Mouse (Mus musculus): ENCODE data around the gene Tcap.
A peak's percentile ranks its signal among the peaks of the same experiment; 100 is the strongest.

Gene Tcap

GRCm38 (mm10) chr11:98355732-98356299 lies 27.8 kb upstream of the Tcap start:
- peak in 1 of 2 experiments; percentile 69 for DNase-seq

GRCm38 (mm10) chr11:98356625-98357394 lies 26.8 kb upstream of the Tcap start:
- DNase-seq: no peak

- peak in 1 of 2 experiments; percentile 57 for DNase-seq
Observed at GRCm38 (mm10) chr11:98357396-98358160, 26.0 kb upstream of the Tcap start.

- peak; percentile 94 to 95 for DNase-seq
Observed at GRCm38 (mm10) chr11:98358161-98359083, 25.2 kb upstream of the Tcap start, which contains the start of gene Stard3. TSS of gene Stard3 (plus strand) at chr11:98358368.

GRCm38 (mm10) chr11:98360866-98361521 lies 22.6 kb upstream of the Tcap start:
- peak in 1 of 2 experiments; percentile 38 for DNase-seq

- no peak for DNase-seq
Observed at GRCm38 (mm10) chr11:98363817-98364216, 19.8 kb upstream of the Tcap start.

GRCm38 (mm10) chr11:98364410-98364809 lies 19.2 kb upstream of the Tcap start:
- no peak for DNase-seq

GRCm38 (mm10) chr11:98366290-98366689 lies 17.3 kb upstream of the Tcap start:
- no peak for DNase-seq

- no peak for DNase-seq
Observed at GRCm38 (mm10) chr11:98367171-98367862, 16.3 kb upstream of the Tcap start.

GRCm38 (mm10) chr11:98367863-98368186 lies 15.8 kb upstream of the Tcap start:
- no peak for DNase-seq

GRCm38 (mm10) chr11:98369337-98369736 lies 14.3 kb upstream of the Tcap start:
- no peak for DNase-seq

- DNase-seq: no peak
Observed at GRCm38 (mm10) chr11:98370588-98370987, 13.0 kb upstream of the Tcap start.

- no peak for DNase-seq
Observed at GRCm38 (mm10) chr11:98371556-98372240, 11.9 kb upstream of the Tcap start.

GRCm38 (mm10) chr11:98372406-98372805 lies 11.2 kb upstream of the Tcap start:
- peak in 1 of 2 experiments; percentile 72 for DNase-seq

GRCm38 (mm10) chr11:98373244-98373643 lies 10.4 kb upstream of the Tcap start:
- DNase-seq: no peak

- DNase-seq: no peak
Observed at GRCm38 (mm10) chr11:98374266-98374665, 9.3 kb upstream of the Tcap start.

- DNase-seq: no peak
Observed at GRCm38 (mm10) chr11:98376756-98377155, 6.9 kb upstream of the Tcap start.

GRCm38 (mm10) chr11:98377787-98378186 lies 5.8 kb upstream of the Tcap start:
- DNase-seq: no peak

GRCm38 (mm10) chr11:98379379-98379778 lies 4.2 kb upstream of the Tcap start:
- DNase-seq: no peak

GRCm38 (mm10) chr11:98380106-98380505 lies 3.5 kb upstream of the Tcap start:
- no peak for DNase-seq

- no peak for DNase-seq
Observed at GRCm38 (mm10) chr11:98381651-98382050, 2.0 kb upstream of the Tcap start.
